Mouse (Mus musculus) left cerebral cortex, adult 11 months (tissue): ENCODE data around the gene Kndc1.
A peak's percentile ranks its signal among the peaks of the same experiment; 100 is the strongest.

Experiments used
- DNase-seq: peaks from one replicate; pipeline ENCODE4 v3.0.0; 2022; ENCODE audit warnings: low spot score

Gene Kndc1

DNA sequence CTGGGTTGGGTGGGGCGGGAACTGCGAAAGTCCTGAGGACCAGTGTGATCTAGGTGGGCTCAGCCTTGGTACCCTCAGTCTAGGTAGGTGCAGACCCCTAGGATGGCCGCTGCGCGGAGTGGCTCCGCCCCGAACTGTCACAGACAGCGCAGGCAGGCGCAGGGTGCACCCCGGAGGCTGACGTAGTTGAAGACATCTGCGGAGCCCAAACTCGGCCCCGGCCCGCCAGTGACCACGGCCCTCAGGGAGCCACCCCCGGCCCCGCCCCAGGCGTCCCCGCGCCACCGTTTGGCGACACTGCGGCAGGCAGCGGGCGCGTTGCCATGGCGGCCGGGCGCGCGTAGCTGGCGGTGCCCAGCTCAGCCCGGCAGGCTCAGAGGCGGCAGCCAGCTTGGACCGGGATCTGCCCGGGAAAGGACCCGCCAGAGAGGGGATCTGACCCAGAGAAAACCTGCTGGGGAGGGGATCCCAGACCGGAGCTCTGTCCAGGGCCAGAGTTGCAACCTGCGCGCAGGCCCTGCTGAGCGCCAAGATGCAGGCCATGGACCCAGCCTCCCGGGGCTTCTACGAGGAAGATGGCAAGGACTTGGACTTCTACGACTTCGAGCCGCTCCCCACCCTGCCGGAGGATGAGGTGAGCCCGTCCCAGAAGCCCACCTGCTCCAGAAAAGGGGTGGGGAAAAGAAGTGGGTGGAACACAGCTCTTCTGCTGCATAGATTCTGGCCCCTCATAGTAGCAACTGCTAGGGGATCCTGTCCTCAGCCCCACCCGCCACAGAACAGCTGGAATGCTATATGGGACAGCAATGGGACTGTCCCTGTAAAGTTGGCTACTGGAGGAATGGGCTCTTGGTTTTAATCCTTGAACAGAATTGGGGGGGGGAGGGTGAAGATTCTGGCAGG lies at the start of gene Kndc1:
Gene Kndc1 (plus strand): TSS at position 42 of the 903 bp plus-strand sequence.
- peak; percentile 74 for DNase-seq

DNA sequence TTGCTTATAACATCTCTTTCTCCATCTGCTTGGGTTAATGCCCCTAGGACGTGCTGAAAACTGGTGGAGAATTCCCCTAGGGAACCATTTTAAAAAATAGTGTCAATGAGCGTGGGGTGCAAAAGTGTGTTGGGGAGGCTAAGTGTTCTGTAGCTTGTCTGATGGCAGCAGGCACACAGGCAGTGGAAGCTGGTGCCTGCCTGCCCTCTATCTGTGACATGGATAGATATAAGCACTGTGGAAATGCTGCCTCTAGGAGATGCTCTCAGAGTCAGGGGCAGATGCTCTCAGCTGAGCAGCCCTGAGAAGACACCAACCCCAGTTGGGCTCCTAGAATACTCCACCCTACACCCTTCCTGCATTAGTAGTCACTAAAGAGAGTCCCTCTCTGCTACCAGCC lies 49.4 kb upstream of the Kndc1 start:
- no peak for DNase-seq

DNA sequence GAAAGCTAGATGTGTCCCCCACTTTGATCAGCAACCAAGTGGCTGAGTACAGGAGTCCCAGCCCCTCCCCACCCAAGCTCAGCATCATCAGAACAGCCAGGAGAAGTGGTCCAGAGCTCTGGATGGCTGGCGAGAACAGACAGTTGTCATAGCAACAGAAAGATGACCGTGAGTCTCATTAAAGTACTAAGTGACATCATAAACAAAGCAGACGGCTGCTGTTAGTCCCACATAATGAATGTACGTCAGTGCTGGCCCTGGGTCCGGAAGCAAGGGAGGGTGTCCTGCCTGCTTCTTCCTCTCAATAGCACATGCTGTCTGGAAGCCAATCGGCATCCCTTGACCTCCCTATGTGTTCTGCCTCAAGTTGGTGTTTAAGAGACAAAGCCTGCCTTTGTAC lies 44.3 kb upstream of the Kndc1 start:
- DNase-seq: no peak

DNA sequence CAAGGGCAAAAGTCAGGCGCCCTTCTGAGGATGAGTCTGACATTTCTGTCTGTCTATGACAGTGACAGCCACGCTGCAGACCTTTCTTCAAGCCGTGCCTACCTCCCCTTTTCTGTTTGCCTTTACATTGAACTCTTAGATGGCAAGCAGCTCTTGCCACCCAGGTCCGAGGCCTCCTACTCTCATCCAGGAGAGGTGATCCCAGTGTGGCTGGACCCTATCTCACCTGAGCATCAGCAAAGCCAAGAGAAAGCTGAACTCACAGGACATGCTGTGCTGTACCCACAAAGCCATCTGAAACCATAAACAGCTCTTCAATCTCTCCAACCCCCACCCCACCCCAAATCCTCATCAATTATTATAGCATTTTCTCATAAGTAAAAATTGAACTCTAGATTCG lies 43.8 kb upstream of the Kndc1 start:
- no peak for DNase-seq

DNA sequence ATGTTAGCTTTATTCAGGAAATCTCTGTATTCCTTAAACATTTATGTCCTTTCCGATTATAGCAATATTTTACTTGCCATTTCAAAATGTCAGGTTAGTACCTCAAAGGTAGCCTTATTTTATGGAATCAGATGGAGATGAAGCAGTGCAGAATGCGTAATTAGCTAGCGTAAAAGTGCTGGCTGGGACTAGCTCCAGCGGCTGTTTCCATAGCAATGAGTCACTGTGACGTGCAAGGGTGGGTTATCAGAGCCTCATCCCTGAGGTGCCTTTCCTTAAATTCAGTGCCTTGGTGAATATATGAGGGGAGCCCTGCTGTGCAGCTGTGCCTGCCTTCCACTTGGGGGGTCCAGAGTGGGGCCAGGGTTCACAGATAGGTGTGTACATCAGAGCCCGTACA lies 43.4 kb upstream of the Kndc1 start:
- DNase-seq: no peak

DNA sequence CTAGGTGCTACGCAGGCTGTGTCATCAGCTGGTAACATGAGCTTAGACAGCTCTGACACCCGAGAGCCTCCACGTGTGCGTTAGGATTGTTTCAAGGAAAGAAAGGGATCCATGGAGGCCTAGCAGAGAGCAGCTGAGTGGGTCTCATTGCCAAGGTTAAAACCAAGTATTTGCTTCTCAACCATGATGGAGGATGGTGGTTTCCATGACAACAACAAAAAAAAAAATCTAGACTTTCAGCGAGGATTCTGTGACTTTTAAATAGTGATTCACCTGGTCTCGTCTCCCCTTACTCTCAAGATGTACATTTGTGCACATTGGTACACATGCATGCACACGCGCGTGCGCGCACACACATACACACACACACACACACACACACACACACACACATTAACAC lies 39.2 kb upstream of the Kndc1 start:
- DNase-seq: no peak

DNA sequence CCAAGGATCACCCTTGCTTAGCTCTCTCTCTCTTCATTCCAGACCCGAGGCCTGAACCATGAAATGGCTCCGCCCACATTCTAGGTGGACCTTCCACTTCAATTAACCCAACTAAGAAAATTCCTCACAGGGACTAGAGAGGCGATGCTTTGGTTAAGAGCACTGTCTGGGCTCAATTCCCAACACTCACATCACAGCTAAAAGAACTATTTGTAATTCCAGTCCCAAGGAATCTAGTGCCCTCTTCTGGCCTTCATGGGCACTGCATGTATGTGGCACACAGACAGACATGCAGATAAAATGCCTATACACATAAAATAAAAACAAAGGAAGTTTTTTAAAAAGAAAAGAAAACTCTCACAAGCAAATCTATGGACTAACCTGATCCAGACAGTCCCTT lies 33.1 kb upstream of the Kndc1 start:
- DNase-seq: peak; percentile 64

DNA sequence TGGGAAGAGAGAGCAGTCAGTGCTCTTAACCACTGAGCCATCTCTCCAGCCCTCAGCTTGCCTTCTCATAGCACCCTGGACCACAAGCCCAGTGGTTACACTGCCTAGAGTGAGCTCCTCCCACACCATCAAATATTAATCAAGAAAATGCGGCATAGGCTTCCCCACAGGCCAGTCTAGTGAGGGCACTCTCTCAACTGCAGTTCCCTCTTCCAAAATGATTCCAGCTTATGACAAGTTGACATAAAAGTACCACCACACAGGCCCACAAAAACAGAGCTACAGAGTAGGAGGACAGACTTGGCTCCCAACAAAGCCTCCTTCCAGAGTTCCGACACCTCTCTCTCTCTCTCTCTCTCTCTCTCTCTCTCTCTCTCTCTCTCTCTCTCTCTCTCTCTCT lies 31.4 kb upstream of the Kndc1 start:
- no peak for DNase-seq

DNA sequence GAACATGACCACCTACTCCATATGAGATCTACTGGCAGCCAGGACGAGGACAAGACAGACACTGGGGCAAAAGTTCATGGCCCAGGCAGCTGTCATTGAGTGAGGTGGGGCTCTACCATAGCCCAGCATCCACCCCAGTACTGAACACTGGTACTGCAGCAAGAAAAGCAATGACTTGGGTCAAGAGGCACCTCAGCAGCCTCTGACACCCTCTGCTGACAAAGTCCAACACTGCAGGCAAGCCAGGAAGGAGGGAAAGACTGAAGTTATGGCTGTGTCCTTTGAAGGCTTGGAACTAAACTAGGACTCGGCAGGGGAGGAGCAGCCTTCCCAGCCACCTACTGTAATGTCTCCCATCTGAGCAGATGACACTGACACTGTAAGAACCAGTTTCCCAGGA lies 30.2 kb upstream of the Kndc1 start:
- DNase-seq: no peak

DNA sequence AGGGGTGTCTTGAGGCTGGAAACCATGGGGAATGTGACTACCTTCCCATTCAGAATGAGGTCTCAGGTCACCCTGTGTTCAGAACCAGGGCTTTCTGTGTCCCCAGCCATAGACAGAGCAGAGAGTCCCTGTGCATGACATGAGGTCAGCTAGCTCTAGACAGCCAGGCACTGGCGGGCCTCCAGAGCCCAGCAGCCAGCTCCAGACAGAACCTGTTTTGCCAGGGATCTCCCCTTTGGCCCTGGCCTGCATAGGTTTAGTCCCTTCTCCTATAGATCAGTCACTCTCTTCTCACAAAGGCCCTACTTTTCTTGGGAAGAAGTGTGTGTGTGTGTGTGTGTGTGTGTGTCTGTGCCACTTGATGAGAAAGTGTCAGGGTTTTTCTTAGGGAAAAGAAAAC lies 29.6 kb upstream of the Kndc1 start:
- no peak for DNase-seq

DNA sequence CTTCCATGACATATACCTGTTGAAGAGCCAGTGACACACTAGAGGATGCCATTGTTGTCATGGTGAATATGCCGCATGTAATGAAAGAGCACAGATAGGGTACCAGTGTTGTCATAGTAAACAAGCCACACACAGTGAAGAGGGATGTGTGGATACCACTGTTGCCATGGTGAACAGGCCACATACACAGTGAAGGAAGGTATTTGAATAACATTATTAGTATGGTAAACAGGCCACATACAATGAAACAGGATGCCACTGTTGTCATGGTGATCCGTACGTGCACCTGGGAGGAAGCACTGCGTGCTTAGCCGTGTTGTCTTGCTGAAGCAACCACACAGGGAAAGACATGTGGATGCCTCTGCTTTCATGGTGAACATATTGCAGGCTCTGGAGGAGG lies 23.5 kb upstream of the Kndc1 start:
- DNase-seq: no peak

DNA sequence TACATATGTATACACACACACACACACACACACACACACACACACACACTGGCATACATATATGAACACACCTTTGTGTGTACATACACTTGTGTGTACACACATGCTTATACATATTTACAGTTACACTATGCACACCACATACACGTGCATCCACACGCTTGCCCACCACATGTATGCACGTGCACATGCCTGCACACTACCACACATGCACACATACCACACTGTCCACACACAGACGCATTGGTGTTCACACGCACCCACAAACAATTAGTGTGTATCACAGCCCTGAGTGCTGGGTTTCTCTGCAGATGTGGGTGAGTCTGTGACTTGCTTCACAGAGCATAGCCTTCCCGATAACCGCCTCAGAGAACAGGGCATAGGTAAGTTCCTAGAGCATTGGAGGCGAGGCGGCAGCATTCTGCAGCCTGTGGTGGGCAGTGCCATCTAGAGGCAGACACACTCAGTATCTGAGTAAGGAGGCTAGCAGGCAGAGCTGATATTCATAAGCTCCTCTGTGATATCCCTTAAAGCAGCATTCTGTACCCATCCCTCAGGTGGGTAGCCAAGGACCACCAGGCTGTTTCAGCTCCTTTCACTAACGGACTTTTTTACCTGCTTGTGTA lies 17.2 kb upstream of the Kndc1 start:
- DNase-seq: no peak

DNA sequence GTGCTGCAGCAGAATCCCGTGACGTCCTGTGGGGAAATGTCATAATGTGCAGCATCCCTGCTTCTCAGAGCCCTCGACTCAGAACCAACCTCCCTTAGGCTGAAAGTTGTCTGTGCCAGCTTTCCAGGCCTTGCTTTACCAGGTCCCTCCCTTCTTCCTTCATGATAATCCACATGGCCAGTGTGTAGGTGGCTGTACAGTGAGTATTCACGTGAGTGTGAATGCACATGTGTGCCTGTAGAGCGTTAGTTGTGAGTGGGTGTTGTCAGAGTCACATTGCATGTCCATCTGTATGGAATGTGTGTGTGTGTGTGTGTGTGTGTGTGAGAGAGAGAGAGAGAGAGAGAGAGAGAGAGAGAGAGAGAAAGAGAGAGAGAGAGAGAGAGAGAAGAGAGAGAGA lies 16.4 kb upstream of the Kndc1 start:
- DNase-seq: no peak

DNA sequence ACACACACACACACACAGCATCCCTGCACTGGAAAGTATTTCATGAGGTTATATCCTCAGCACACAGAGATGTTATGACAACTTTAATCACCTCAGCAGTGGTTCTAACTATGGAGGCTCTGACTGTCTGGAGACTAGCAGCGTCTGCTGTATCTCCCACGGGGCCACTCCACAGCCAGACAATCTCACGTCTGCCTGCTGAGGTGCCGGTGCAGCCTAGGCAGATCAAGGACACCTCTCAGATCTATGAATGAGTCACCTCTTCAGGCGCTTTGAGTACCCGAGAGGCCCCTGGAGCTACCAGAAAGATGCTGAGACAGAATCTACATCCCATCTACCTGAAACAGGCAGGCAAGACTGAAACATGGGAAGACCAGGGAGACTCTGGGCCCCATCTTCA lies 15.9 kb upstream of the Kndc1 start:
- DNase-seq: no peak

DNA sequence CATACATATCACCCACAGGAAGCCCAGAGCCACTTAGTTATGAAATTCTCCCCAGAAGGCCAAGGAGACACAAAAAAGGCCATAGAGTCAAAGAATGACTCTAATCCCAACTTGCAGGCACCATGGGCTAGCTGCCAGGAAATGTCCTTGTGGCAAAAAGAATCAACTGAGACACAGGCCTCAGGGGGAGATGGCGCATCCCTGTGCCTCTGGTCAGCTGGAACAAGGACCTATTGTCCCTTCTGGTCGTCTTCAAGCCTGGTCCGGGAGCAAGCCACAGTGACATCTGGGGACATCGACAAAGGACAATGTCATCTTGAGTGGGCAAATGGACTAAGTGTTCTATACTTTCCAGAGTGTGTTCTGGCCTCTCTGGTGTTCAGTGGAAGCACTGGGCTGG lies 11.0 kb upstream of the Kndc1 start:
- DNase-seq: no peak

DNA sequence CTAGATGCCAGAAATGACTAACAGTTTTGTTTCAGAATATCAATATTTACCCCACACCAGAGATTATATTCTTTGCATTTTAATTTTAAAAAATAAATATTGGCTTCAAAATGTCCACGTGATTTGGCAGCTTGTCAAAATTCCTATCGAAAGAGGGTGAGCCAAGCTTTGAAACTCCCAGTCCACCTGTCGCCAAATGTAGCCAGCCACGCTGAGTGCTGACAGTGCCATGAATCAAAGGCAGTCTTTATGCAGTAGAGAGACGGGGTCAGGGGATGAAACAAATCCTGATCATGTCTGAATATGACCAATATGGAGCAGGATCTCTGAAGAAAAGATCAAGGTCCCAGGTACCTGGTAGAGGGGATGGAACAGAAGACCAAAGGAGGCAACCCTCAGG lies 2.7 kb upstream of the Kndc1 start:
- no peak for DNase-seq

DNA sequence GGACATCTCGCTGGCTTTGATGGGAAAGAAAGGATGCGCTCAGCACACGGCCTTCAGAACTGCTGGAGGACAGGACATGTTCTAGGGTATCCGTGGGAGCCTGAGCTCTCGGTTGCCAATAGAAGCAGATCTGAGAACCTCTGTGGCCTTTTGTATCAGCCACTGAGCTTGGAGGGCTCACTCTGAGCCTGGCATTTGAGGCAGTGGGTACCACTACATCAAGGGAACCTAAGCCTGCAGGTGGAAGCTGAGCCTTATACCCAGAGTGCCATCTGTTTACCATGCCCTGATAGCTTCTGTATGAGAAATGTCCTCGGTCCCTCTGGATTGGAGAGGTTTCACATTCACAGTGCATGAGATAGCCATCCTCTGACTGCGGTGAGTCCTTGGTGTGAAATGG lies 1.8 kb downstream of the Kndc1 start:
- DNase-seq: no peak

DNA sequence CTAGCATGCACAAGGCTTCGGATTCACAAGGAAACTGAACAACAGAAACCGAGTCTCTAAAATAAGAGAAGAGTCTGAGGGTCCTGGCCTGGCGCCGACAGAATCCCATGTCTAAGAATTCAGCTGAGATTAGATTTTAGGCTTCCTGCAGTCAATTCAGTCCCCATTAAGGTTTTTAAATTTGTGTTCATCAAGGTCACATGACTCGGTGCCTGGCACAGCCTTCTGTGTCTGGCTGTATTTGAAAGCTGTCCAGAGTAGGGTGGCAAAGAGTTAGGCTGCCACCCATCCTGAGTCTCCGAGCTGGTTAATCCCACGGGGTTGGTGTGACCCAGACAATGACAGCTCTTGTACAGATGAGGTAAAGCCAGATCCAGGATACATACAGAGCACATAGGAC lies 2.3 kb downstream of the Kndc1 start:
- no peak for DNase-seq

DNA sequence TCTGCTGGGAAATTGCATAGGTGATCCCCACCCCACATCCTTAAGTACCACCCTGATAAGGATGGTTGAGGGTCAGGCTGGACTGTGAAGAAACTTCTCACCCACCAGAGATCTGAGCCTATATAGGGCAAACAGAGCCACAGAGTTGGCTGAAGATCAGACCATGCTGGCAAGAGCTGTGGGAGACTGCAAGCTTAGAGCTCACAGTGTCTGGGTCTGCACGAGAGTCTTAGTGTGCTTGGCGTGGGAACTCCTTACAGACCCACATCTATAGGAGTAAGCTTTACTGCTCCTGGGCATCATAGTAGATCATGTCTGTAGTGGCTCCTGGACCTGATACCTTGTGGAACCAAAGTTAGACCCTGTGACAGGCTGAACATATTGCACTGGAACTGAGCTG lies 4.1 kb downstream of the Kndc1 start:
- DNase-seq: no peak

DNA sequence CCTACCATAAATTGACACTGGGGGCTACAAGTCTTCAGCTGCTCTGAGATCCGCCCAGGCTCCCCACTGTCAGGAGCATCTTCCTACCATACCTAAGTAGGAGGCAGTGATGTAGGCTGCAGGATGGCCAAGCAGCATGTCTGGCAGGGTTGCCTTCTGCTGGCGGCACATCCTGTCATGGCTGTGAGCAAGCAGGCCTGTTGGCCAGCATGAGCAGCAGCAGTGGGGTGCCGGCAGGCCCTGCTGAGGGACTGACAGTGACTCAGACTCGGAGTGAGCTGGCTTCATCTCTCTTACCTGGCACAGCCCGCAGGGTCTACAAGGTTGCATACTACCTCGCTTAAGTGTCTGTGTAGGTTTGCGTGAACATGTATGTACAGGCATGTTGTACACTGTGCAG lies 5.0 kb downstream of the Kndc1 start:
- no peak for DNase-seq

DNA sequence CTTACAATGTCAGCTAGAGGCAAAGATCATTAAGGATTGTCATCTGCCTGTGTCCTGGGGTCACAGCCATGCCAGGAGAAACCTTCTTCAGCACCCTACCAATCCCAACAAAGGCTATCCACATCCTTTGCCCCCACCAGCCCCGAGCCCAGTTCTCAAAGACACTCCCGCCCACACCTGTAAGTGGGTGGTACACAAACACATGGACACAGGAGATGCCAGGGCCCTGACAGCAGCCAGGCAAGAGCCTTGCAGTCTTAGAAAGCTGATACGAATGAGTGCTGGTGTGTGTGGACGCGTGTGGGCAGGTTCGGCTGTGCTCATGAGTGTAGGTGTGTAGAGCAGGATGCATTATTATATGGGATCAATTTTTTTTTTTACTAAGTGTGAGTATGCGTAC lies 6.0 kb downstream of the Kndc1 start:
- DNase-seq: no peak

DNA sequence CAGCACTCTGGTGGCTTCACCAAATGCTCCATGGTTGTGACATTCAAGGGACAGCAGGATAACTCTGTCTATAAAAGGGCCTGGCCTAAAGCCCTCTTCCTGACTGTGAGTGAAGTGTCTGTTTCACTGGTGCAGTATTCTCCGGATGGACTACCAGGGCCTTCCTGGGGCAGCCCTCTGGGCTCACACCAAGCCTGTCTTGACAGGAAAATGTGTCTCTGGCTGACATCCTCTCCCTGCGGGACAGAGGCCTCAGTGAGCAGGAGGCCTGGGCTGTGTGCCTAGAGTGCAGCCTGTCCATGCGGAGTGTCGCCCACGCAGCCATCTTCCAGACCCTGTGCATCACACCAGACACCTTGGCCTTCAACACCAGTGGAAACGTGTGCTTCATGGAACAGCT lies 6.4 kb downstream of the Kndc1 start:
- no peak for DNase-seq

DNA sequence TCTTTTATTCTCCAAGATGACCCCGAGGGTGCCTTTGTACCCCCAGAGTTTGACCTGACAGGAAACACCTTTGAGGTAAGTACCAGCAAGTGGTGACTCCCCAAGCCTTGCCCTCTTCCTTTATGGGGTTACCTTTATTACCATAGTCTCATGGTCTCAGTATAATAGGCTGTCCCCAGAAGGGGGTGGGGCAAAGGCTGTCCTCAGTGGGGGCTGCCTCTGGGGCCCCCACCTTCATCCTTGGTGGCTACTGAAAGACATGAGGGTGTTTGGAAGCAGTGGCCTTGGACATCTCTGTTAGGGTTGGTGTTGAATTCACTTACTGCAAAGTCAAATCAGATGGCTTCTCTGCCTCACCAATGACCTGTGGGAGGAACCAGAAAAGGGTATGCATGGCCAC lies 7.5 kb downstream of the Kndc1 start:
- no peak for DNase-seq

DNA sequence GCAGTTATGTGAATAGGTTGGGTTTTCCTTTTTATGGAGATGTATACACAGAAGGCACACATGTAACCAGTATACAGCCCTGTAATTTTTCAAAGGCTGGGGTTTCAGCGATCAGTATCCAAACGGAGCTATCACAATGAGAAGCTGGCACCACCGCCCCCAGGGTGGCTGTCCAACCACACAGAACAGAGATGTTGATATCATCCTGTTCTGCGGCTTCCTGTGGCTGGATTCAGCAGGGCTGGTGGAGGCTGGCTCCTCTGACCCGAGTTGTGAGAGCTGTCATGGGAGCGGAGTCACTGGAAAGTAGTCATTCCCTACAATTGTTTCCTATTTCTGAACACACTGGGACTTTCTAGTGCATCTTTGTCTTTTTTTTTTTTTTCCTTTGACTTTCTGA lies 10.8 kb downstream of the Kndc1 start:
- no peak for DNase-seq
